Mouse (Mus musculus) liver, postnatal 0 days (tissue): ENCODE data around the gene Sipa1l3.

Experiments
- CTCF ChIP-seq: sonication (generic); IDR thresholded peaks from 2 replicates; pipeline ENCODE4 v1.5.1; 2016; ENCODE audit warnings: antibody characterized with exemption, low read depth
- EP300 ChIP-seq: IDR thresholded peaks from 2 replicates; pipeline ENCODE4 v1.6.1; 2016; ENCODE audit warnings: antibody characterized with exemption, low read depth, mild to moderate bottlenecking

DNA sequence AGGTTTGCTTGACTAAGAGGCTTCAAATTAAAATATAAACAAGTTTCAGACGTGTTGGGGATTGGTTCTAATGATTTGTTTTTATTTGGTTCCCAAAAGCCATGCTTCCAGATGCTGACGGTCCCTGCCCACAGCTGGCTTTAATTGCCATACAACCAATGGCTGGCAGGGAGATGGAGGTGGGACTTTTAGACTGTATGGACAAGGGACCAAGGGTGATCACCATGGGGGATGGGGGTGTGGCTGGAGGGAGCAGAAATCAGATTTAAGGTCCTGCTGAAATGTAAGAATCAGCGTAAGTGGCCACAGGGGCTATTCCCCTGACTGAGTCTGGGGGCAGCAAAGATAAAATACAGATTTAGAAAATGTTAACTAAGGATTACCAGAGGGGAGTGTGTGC lies 32.2 kb upstream of the Sipa1l3 start:
- TF ChIP-seq CTCF (no peak), EP300 (no peak)
